Comparison of ENCODE assay signal across 14 mouse cellular contexts in genomic region chr15:100990283-100990682, GRCm38 (mm10). TPM values are rescaled to one million over a fixed set of nuclear protein-coding genes. Genes with fewer than 3 reads are reported as not detected.
"Had no signal": no experiment of that assay in that cellular context is flagged by ENCODE, and none has a peak within 500 bp of the region (broad histone marks: within the 10 kb centered on the region; RNA-seq: fewer than 3 reads in every experiment).

No protein-coding gene starts in this region.

- DNase-seq: kidney, adult 2 months; kidney, postnatal 14 days; lung, embryonic 14.5 days; lung, postnatal 10 days; lung, postnatal 4 days; midbrain, embryonic 14.5 days; right cerebral cortex, postnatal 25 days; thymus, adult 18-20 months; thymus, postnatal 14 days had no signal

RNA-seq across cellular contexts. Expression of gene Gm47841, which starts 56.9 kb away (rescaled TPM):
- total RNA-seq: layer of hippocampus, postnatal 10 days; left cerebral cortex, adult 18-20 months; left cerebral cortex, postnatal 14 days; megakaryocyte, adult 5-6 weeks; neutrophil, adult 5-6 weeks had no signal
